19 mouse cellular contexts compared by ENCODE assay signal in the genomic region with DNA sequence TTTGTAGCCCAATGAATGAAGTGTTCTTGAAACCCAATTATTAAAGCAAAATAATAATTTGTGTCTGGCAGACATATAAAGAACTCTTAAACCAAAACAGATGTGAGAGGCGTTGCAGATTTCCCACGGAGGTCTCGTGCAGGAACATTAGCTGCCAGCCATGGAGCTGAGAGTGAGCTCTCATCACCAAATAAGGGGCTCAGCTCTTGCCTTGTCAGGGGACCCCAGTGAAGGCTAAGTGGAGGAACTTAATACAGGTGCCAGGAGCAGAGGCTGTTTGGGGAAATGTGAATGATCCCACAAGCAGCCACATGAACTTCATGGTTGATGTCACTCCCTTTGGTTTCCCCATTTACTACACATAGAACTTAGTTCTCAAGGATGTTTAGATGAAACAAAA.
"Had no signal": no experiment of that assay in that cellular context is flagged by ENCODE, and none has a peak within 500 bp of the region (broad histone marks: within the 10 kb centered on the region; RNA-seq: fewer than 3 reads in every experiment).

No protein-coding gene starts in this region.

- H3K4me1 ChIP-seq: midbrain, embryonic 12.5 days; neural tube, embryonic 13.5 days; neural tube, embryonic 15.5 days had no signal

- H3K27me3 ChIP-seq: midbrain, embryonic 12.5 days; neural tube, embryonic 13.5 days; neural tube, embryonic 15.5 days had no signal

- H3K27ac ChIP-seq: liver, embryonic 14.5 days; midbrain, embryonic 10.5 days; midbrain, embryonic 12.5 days; neural tube, embryonic 13.5 days; neural tube, embryonic 15.5 days had no signal

- H3K4me3 ChIP-seq: midbrain, embryonic 10.5 days; midbrain, embryonic 12.5 days; myocyte; neural tube, embryonic 13.5 days; neural tube, embryonic 15.5 days had no signal

- ATAC-seq: lung, postnatal 0 days; midbrain, embryonic 16.5 days had no signal

- H3K36me3 ChIP-seq: midbrain, embryonic 10.5 days; midbrain, embryonic 12.5 days; neural tube, embryonic 13.5 days; neural tube, embryonic 15.5 days had no signal

- H3K9ac ChIP-seq: liver, embryonic 14.5 days; midbrain, embryonic 12.5 days; neural tube, embryonic 13.5 days; neural tube, embryonic 15.5 days had no signal

- H3K4me2 ChIP-seq: midbrain, embryonic 12.5 days; neural tube, embryonic 13.5 days; neural tube, embryonic 15.5 days had no signal

- DNase-seq: lung, adult 2 months; lung, postnatal 4 days; midbrain, embryonic 14.5 days; retina, postnatal 1 day; right cerebral cortex, adult 18-20 months; right cerebral cortex, postnatal 25 days; right cerebral cortex, postnatal 4 days; spleen, adult 18-20 months; thymus, adult 18-20 months; thymus, postnatal 14 days; thymus, postnatal 36 days had no signal

- H3K9me3 ChIP-seq: midbrain, embryonic 10.5 days; midbrain, embryonic 12.5 days; neural tube, embryonic 13.5 days; neural tube, embryonic 15.5 days had no signal
